Mouse (Mus musculus) CH12F3 (cell line): ENCODE results near the gene Cldn4.

Experiments
- in situ Hi-C: fragments of 300-500 bp; cut with MboI; formaldehyde crosslinking; loops from 2 replicates; pipeline ENCODE4 v1.14.3; 2020; ENCODE audit warnings: low sequenced_read_pairs

The Cldn4 gene

GRCm38 (mm10) chr5:134896965-134897364 is 49.8 kb downstream of the Cldn4 start:
- in situ Hi-C loops = no loop called here

- in situ Hi-C loops = no loop called here
Observed at GRCm38 (mm10) chr5:134895291-134895690, 51.4 kb downstream of the Cldn4 start.
